Mouse (Mus musculus) liver, adult 2 months (tissue): ENCODE data around the gene Yod1.

Experiments
- CTCF ChIP-seq: fragments of 200-500 bp; IDR thresholded peaks from 2 replicates; pipeline ENCODE4 v1.5.1; 2011; ENCODE audit warnings: low read depth, low read length, control low read depth
- POLR2A ChIP-seq: fragments of 200-500 bp; IDR thresholded peaks from 2 replicates; pipeline ENCODE4 v1.6.1; 2011; ENCODE audit warnings: low read length, control low read depth; ENCODE audit not compliant: insufficient read depth; ENCODE audit errors: extremely low read depth

DNA sequence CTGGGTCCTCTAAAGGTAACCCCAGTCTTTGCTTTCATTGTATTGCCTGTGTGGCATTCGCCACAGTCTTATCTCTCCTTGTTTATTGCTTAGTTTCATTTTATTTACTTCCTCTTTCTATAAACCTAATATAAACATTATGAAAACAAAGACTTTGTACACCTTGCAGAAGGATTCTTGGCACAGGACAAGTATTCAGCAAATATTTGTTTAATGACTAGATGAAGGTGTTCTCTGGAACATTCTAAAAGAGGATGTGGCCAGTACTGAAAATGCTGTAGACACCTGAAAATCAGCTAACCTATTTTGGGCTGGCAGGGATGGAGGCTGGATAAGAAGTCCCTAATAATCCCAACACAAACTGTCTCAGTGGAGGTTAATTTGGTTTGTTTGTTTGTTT is 44.5 kb downstream of the Yod1 start:
- TF ChIP-seq CTCF (no peak), POLR2A (no peak)
